In the genomic region with DNA sequence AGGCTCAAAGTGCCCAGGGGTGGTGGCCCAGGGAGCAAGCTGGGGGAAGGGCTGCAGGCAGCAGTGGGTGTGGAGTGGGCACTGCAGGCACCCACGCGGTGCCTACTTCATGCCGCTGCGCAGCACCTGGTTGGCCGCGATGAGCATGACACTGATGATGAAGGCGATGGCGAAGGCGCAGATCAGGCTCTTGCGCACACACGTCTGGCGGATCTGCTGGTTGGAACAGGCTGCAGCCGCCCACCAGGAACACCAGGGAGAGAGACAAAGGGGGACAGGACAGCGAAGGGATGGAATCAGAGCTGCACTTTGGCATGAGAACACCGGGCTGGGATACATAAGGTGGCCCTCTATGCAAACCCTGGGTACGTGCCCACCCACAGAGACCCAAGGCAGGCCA, we compare ENCODE assay signal across 24 mouse cellular contexts. TPM values are rescaled to one million over a fixed set of nuclear protein-coding genes. Genes with fewer than 3 reads are reported as not detected.
"Had no signal": no experiment of that assay in that cellular context is flagged by ENCODE, and none has a peak within 500 bp of the region (broad histone marks: within the 10 kb centered on the region; RNA-seq: fewer than 3 reads in every experiment).

No protein-coding gene starts in this region.

- H3K9me3 ChIP-seq: limb, embryonic 10.5 days; limb, embryonic 13.5 days; liver, embryonic 12.5 days; liver, embryonic 15.5 days; lung, embryonic 15.5 days; megakaryocyte, embryonic 14.5 days; neural tube, embryonic 12.5 days; neural tube, embryonic 15.5 days had no signal

- H3K4me2 ChIP-seq: limb, embryonic 13.5 days; liver, embryonic 12.5 days; liver, embryonic 15.5 days; lung, embryonic 15.5 days; midbrain, embryonic 11.5 days; neural tube, embryonic 12.5 days; neural tube, embryonic 15.5 days had no signal

- ATAC-seq: intestine, postnatal 0 days; liver, embryonic 12.5 days had no signal

- DNase-seq: kidney, adult 2 months; kidney, postnatal 10 days; kidney, postnatal 4 days; liver; lung, adult 18-20 months; lung, postnatal 10 days; lung, postnatal 36 days; midbrain, embryonic 14.5 days; retina, postnatal 1 day; right cerebral cortex, postnatal 14 days; right cerebral cortex, postnatal 4 days; thymus, postnatal 25 days had no signal

- H3K9ac ChIP-seq: limb, embryonic 13.5 days; liver, embryonic 12.5 days; liver, embryonic 15.5 days; lung, embryonic 15.5 days; neural tube, embryonic 12.5 days; neural tube, embryonic 15.5 days had no signal

- H3K4me1 ChIP-seq: limb, embryonic 13.5 days; liver, embryonic 12.5 days; lung, embryonic 15.5 days; neural tube, embryonic 15.5 days had no signal

- H3K27ac ChIP-seq: limb, embryonic 10.5 days; limb, embryonic 13.5 days; liver, embryonic 12.5 days; liver, embryonic 15.5 days; lung, embryonic 15.5 days; neural tube, embryonic 12.5 days; neural tube, embryonic 15.5 days; stomach, postnatal 0 days had no signal

- H3K4me3 ChIP-seq: limb, embryonic 10.5 days; limb, embryonic 13.5 days; liver, embryonic 12.5 days; liver, embryonic 15.5 days; lung, embryonic 15.5 days; megakaryocyte, embryonic 14.5 days; neural tube, embryonic 12.5 days; neural tube, embryonic 15.5 days had no signal

- H3K36me3 ChIP-seq: liver, embryonic 12.5 days; liver, embryonic 15.5 days; lung, embryonic 15.5 days; neural tube, embryonic 15.5 days had no signal

RNA-seq across cellular contexts. Expression of gene Cabp7, which starts 7.9 kb away (rescaled TPM):
- polyA plus RNA-seq: kidney, adult 2 months; kidney, embryonic 14.5 days; lung, embryonic 15.5 days had no signal
